Mouse (Mus musculus) neural tube, embryonic 13.5 days (tissue): ENCODE measurements around the gene Ndnf. TPM values are rescaled to one million over a fixed set of nuclear protein-coding genes. Genes with fewer than 3 reads are reported as not detected.

Experiments
- ATAC-seq: fragments of 200-750 bp; cut with Nextera tagmentation; 2 replicates; pipeline ENCODE4 v1.8.0; 2017; ENCODE audit warnings: low read depth, mild to moderate bottlenecking, moderate TSS enrichment, moderate library complexity
- H3K27ac ChIP-seq: fragments of 300-500 bp; sonication (generic); replicated peaks from 2 replicates; pipeline ENCODE4 v1.5.1; 2015; ENCODE audit warnings: moderate library complexity, mild to moderate bottlenecking, inconsistent platforms
- H3K27me3 ChIP-seq: fragments of 300-500 bp; sonication (generic); 2 replicates; pipeline ENCODE4 v1.6.1; 2015; ENCODE audit warnings: mild to moderate bottlenecking, inconsistent platforms
- H3K36me3 ChIP-seq: fragments of 300-500 bp; sonication (generic); 2 replicates; pipeline ENCODE4 v1.6.1; 2015; ENCODE audit warnings: mild to moderate bottlenecking, inconsistent platforms
- H3K4me1 ChIP-seq: fragments of 300-500 bp; sonication (generic); replicated peaks from 2 replicates; pipeline ENCODE4 v1.6.1; 2015; ENCODE audit warnings: inconsistent platforms
- H3K4me2 ChIP-seq: fragments of 300-500 bp; sonication (generic); 2 replicates; pipeline ENCODE4 v1.6.1; 2015; ENCODE audit warnings: inconsistent platforms, mild to moderate bottlenecking, moderate library complexity
- H3K4me3 ChIP-seq: fragments of 300-500 bp; sonication (generic); 2 replicates; pipeline ENCODE4 v1.5.1; 2015; ENCODE audit warnings: mild to moderate bottlenecking, inconsistent platforms
- H3K9ac ChIP-seq: fragments of 300-500 bp; sonication (generic); 2 replicates; pipeline ENCODE4 v1.6.1; 2015; ENCODE audit warnings: moderate library complexity, mild to moderate bottlenecking, inconsistent platforms
- H3K9me3 ChIP-seq: fragments of 300-500 bp; sonication (generic); 2 replicates; pipeline ENCODE4 v1.6.1; 2016; ENCODE audit warnings: inconsistent platforms
- WGBS: fragments of 180-500 bp; shearing (Covaris S2); methylation state at CpG from one replicate; pipeline ENCODE4 v1.1.7; 2015; 5-methylcytosine and 5-hydroxymethylcytosine counted together
- polyA plus RNA-seq: library from polyadenylated mRNA; unstranded; fragments of >200 nt; fragmentation: Nextera tagmentation; extraction: Ambion mirVana; gene quantifications from 2 replicates; pipeline ENCODE4 v1.2.1, GENCODE M21; 2015

The Ndnf gene
- polyA plus RNA-seq, 1 experiment from 2014 or later: 9.9 TPM

- no peak overlapping the region for H3K9ac ChIP-seq
- H3K4me2 ChIP-seq: no peak overlapping the region
- H3K4me1 ChIP-seq: no peaks in the 10 kb centered on the region
- 94% methylated on average over 3 of the region's 3 CpGs for WGBS
- no peaks in the 10 kb centered on the region for H3K36me3 ChIP-seq
- ATAC-seq: no peak
- no peak overlapping the region for H3K4me3 ChIP-seq
- no peaks in the 10 kb centered on the region for H3K27me3 ChIP-seq
- no peaks in the 10 kb centered on the region for H3K9me3 ChIP-seq
- H3K27ac ChIP-seq: no peak overlapping the region
Measured at GRCm38 (mm10) chr6:65760073-65760472, 88.7 kb downstream of the Ndnf start.

Other genes starting within 250 kb of the Ndnf start
- gene Tnip3, start 146.3 kb upstream of the Ndnf start, polyA plus RNA-seq: not detected in 2 replicates
- 6.6 and 9.7 TPM in 2 replicates for gene Prdm5, start 107.4 kb downstream of the Ndnf start, polyA plus RNA-seq